Mouse (Mus musculus) left cerebral cortex, adult 2 months (tissue): Measurements from ENCODE around the gene Brf1. TPM values are rescaled to one million over a fixed set of nuclear protein-coding genes. Genes with fewer than 3 reads are reported as not detected.

ENCODE experiments used
- DNase-seq, 2 experiments: peaks; one replicate each; pipeline ENCODE4 v3.0.0; 2021 to 2022; ENCODE audit warnings: low spot score in 2 of 2, mixed read lengths in 1 of 2; ENCODE audit errors: extremely low spot score in 1 of 2
- H3K27ac ChIP-seq: fragments of 200-600 bp; 2 replicates; pipeline ENCODE4 v1.8.1; 2022
- H3K4me3 ChIP-seq: fragments of 200-600 bp; 2 replicates; pipeline ENCODE4 v1.8.1; 2022
- CTCF ChIP-seq: fragments of 200-600 bp; IDR thresholded peaks from 2 replicates; pipeline ENCODE4 v1.8.1; 2022; ENCODE audit warnings: antibody characterized with exemption, mild to moderate bottlenecking, moderate library complexity
- intact Hi-C: fragments of 180-260 bp; cut with DNase I; formaldehyde crosslinking; loops from one replicate; pipeline ENCODE4 v1.15.1; 2025
- microRNA-seq, 2 experiments: library from miRNA; unstranded; fragments of <30 nt; microRNA quantifications; one replicate each; pipeline ENCODE4 v1.2.0; 2021
- total RNA-seq, 2 experiments: library from RNA; stranded (reverse); gene quantifications; 2 replicates each; pipeline ENCODE4 v1.2.3; 2021

Brf1 gene
- total RNA-seq, 2 experiments from 2014 or later = 45.6 to 46.6 TPM

- H3K27ac ChIP-seq = no peak overlapping the region
- no peak for DNase-seq
- intact Hi-C loops = no loop called here
- TF ChIP-seq CTCF = no peak
- H3K4me3 ChIP-seq = no peak overlapping the region
These were observed 88.8 kb downstream of the Brf1 start for GRCm38 (mm10) chr12:112911701-112912100.

Small RNAs within 50 kb of the gene (microRNA-seq; reads per million reads assigned to microRNA genes)
- 0.24 to 0.49 reads per million in 2 experiments for gene Mir6941

Other genes starting within 250 kb of the Brf1 start
- 10 to 100 TPM in 1 of 2 experiments, 1 to 10 TPM in 1; 7.4 to 10.1 TPM for gene Pld4, start 240.0 kb downstream of the Brf1 start, total RNA-seq
- 1 to 10 TPM; 8.1 to 8.2 TPM for gene Ahnak2, start 198.0 kb downstream of the Brf1 start, total RNA-seq
- 10 to 100 TPM; 15.7 to 18.6 TPM for gene Clba1, start 191.8 kb downstream of the Brf1 start, total RNA-seq
- gene Cdca4, start 171.3 kb downstream of the Brf1 start, total RNA-seq = 10 to 100 TPM; 10.5 to 12.4 TPM
- under 1 TPM in 1 of 2 experiments, not detected in 1; 0.18 TPM for gene Gpr132, start 132.5 kb downstream of the Brf1 start, total RNA-seq
- 10 to 100 TPM; 57.9 to 62.2 TPM for gene Jag2, start 70.9 kb downstream of the Brf1 start, total RNA-seq
- 10 to 100 TPM; 10.1 to 13.7 TPM for gene Nudt14, start 58.6 kb downstream of the Brf1 start, total RNA-seq
- 10 to 100 TPM; 60.2 to 64.5 TPM for gene Btbd6, start 24.2 kb downstream of the Brf1 start, total RNA-seq
- 10 to 100 TPM; 62.8 to 68.0 TPM for gene Pacs2, start 13.8 kb upstream of the Brf1 start, total RNA-seq
- under 1 TPM; 0.42 to 0.45 TPM for gene Tex22, start 73.8 kb upstream of the Brf1 start, total RNA-seq
- 10 to 100 TPM; 72.9 to 76.5 TPM for gene Mta1, start 97.6 kb upstream of the Brf1 start, total RNA-seq
- 100 to 1,000 TPM; 143 to 148 TPM for gene Crip2, start 139.5 kb upstream of the Brf1 start, total RNA-seq
- 10 to 100 TPM; 14.4 to 15.0 TPM for gene Crip1, start 145.6 kb upstream of the Brf1 start, total RNA-seq
- gene Tedc1, start 155.7 kb upstream of the Brf1 start, total RNA-seq = 1 to 10 TPM; 1.7 to 2.2 TPM
- 10 to 100 TPM; 27.8 to 28.6 TPM for gene Tmem121, start 185.2 kb upstream of the Brf1 start, total RNA-seq